28 mouse cellular contexts compared by ENCODE assay signal in genomic region chr15:98157253-98157652, GRCm38 (mm10). TPM values are rescaled to one million over a fixed set of nuclear protein-coding genes. Genes with fewer than 3 reads are reported as not detected.
A peak's percentile ranks its signal among the peaks of the same experiment; 100 is the strongest.
DNase-seq lines count a peak whose midpoint lies in the region; ATAC-seq and TF ChIP-seq lines count a peak whose summit lies in the region.
"Had no signal": no experiment of that assay in that cellular context is flagged by ENCODE, and none has a peak within 500 bp of the region (broad histone marks: within the 10 kb centered on the region; RNA-seq: fewer than 3 reads in every experiment).

No protein-coding gene starts in this region.

- WGBS in intestine, postnatal 0 days, result 55% methylated on average over 1 of the region's 1 CpGs

- H3K27me3 ChIP-seq in MEL (ENCODE audit: control insufficient read depth in 1 of 2, insufficient read depth in 2 of 2, low read length in 2 of 2), result peaks cover 7 to 12% of the 10 kb centered on the region in 2 experiments
- no peaks in the 10 kb centered on the region for H3K27me3 ChIP-seq in intestine, postnatal 0 days (replicated peaks; ENCODE audit: control insufficient read depth, insufficient read depth, low read length)
- H3K27me3 ChIP-seq: embryonic facial prominence, embryonic 13.5 days; embryonic facial prominence, embryonic 15.5 days; forebrain, embryonic 12.5 days had no signal

- 0 out of 4 replicates have a peak, but pooled peaks cover 0 to 2% of the 10 kb centered on the region in 2 experiments for H3K4me1 ChIP-seq in MEL (ENCODE audit: control insufficient read depth in 1 of 2, insufficient read depth in 2 of 2, low read length in 2 of 2)
- H3K4me1 ChIP-seq in intestine, postnatal 0 days (replicated peaks; ENCODE audit: control insufficient read depth, insufficient read depth, low read length), result no peaks in the 10 kb centered on the region
- H3K4me1 ChIP-seq: embryonic facial prominence, embryonic 15.5 days had no signal

- no peak for TF ChIP-seq EP300 in MEL (IDR thresholded peaks at IDR 0.05; ENCODE audit: low read depth in 1 of 2, low read length in 2 of 2)

- no peak overlapping the region for H3K9ac ChIP-seq in MEL (ENCODE audit: control insufficient read depth, low read depth, low read length, poor library complexity, severe bottlenecking)
- H3K9ac ChIP-seq in intestine, postnatal 0 days (ENCODE audit: low read depth, low read length), result no peak overlapping the region
- H3K9ac ChIP-seq: embryonic facial prominence, embryonic 13.5 days; embryonic facial prominence, embryonic 15.5 days; forebrain, embryonic 12.5 days; forebrain, postnatal 0 days had no signal

- H3K27ac ChIP-seq in MEL (ENCODE audit: control insufficient read depth, low read depth, low read length), result no peak overlapping the region
- no peak overlapping the region for H3K27ac ChIP-seq in intestine, postnatal 0 days (ENCODE audit: low read depth, low read length)
- H3K27ac ChIP-seq: embryonic facial prominence, embryonic 13.5 days; embryonic facial prominence, embryonic 15.5 days; forebrain, embryonic 10.5 days; forebrain, embryonic 12.5 days had no signal

- no peaks in the 10 kb centered on the region for H3K79me2 ChIP-seq in MEL (ENCODE audit: control insufficient read depth, insufficient read depth, low read length, poor library complexity)

- peak; percentile 45 for DNase-seq in heart, adult 11 months
- DNase-seq in heart, postnatal 4 days, result no peak
- DNase-seq in 416B (ENCODE audit: low read depth) (peak; percentile 56), MEL (ENCODE audit: low read depth, low spot score) (peak; percentile 34)
- DNase-seq: adrenal gland, adult 2 months; adrenal gland, postnatal 10 days; adrenal gland, postnatal 25 days; cerebellum, adult 11 months; cerebellum, adult 18-20 months; cerebellum, adult 8-10 months; cerebellum, adult 9-11 months; cerebellum, postnatal 14 days; cerebellum, postnatal 36 days; embryo, embryonic 11 days; forebrain, postnatal 0 days had no signal

- no peak for TF ChIP-seq POLR2A in MEL (IDR thresholded peaks at IDR 0.05; ENCODE audit: control insufficient read depth in 1 of 2, insufficient read depth in 1 of 2, low read depth in 1 of 2, low read length in 2 of 2, poor library complexity in 1 of 2)

- TF ChIP-seq CTCF in MEL (IDR thresholded peaks at IDR 0.05 in 2 of 3, conservative IDR thresholded peaks at IDR 0.05 in 1 of 3; ENCODE audit: control insufficient read depth in 1 of 3, insufficient read depth in 1 of 3, low read depth in 2 of 3, low read length in 3 of 3, poor library complexity in 1 of 3, severe bottlenecking in 1 of 3), result no peak
- no peak for TF ChIP-seq CTCF in intestine, postnatal 0 days (IDR thresholded peaks at IDR 0.05; ENCODE audit: low read depth)

- no peak overlapping the region for H3K4me2 ChIP-seq in intestine, postnatal 0 days (replicated peaks; ENCODE audit: low read depth)
- H3K4me2 ChIP-seq: embryonic facial prominence, embryonic 13.5 days; embryonic facial prominence, embryonic 15.5 days; forebrain, embryonic 12.5 days had no signal

- H3K9me3 ChIP-seq in MEL (replicated peaks; ENCODE audit: insufficient read depth, low read length), result no peaks in the 10 kb centered on the region
- no peaks in the 10 kb centered on the region for H3K9me3 ChIP-seq in intestine, postnatal 0 days (ENCODE audit: control insufficient read depth)
- H3K9me3 ChIP-seq: embryonic facial prominence, embryonic 13.5 days; embryonic facial prominence, embryonic 15.5 days; forebrain, embryonic 10.5 days; forebrain, embryonic 12.5 days had no signal

- ATAC-seq in intestine, postnatal 0 days, result no peak
- ATAC-seq: forebrain, embryonic 14.5 days; forebrain, postnatal 0 days had no signal

- no peak overlapping the region for H3K4me3 ChIP-seq in MEL (ENCODE audit: control insufficient read depth in 1 of 2, insufficient read depth in 1 of 2, low read depth in 2 of 2, low read length in 2 of 2)
- H3K4me3 ChIP-seq in intestine, postnatal 0 days (ENCODE audit: low read depth, low read length), result no peak overlapping the region
- H3K4me3 ChIP-seq: embryonic facial prominence, embryonic 13.5 days; embryonic facial prominence, embryonic 15.5 days; erythroblast, embryonic 14.5 days; forebrain, embryonic 10.5 days; forebrain, embryonic 12.5 days had no signal

- TF ChIP-seq RAD21 in MEL (IDR thresholded peaks at IDR 0.05; ENCODE audit: low read depth, low read length), result no peak

- H3K36me3 ChIP-seq in MEL (ENCODE audit: control insufficient read depth in 1 of 2, insufficient read depth in 2 of 2, low read length in 2 of 2), result peaks cover 0 to 2% of the 10 kb centered on the region in 2 experiments; a peak in 1 of 4 replicates
- H3K36me3 ChIP-seq in intestine, postnatal 0 days (ENCODE audit: control insufficient read depth, insufficient read depth), result no peaks in the 10 kb centered on the region
- H3K36me3 ChIP-seq: embryonic facial prominence, embryonic 13.5 days; embryonic facial prominence, embryonic 15.5 days; forebrain, embryonic 10.5 days; forebrain, embryonic 12.5 days had no signal

TF ChIP-seq in MEL, 35 proteins besides CTCF, POLR2A, EP300 and RAD21:
- TF ChIP-seq TAL1 (IDR thresholded peaks at IDR 0.05; ENCODE audit: low read length) (no peak), GATA1 (IDR thresholded peaks at IDR 0.05; ENCODE audit: low read depth, low read length) (peak; percentile 62), BHLHE40 (IDR thresholded peaks at IDR 0.05; ENCODE audit: borderline replicate concordance, low read depth, low read length) (no peak), ELF1 (IDR thresholded peaks at IDR 0.05; ENCODE audit: low read depth, low read length) (no peak), MYB (IDR thresholded peaks at IDR 0.05; ENCODE audit: low read depth, low read length) (no peak)

RNA-seq across cellular contexts. Expression of gene Asb8, which starts 8.2 kb away (rescaled TPM):
- total RNA-seq in heart, postnatal 4 days (2021), result 100 to 1,000 TPM in 1 of 2 experiments, 10 to 100 TPM in 1; 97.9 to 103 TPM
- 28.7 and 33.1 TPM in 2 replicates for total RNA-seq in MEL (2012; rRNA removed)
- polyA plus RNA-seq in MEL (2012; ENCODE audit: insufficient read depth in 1 of 2, insufficient read length in 2 of 2, low read depth in 1 of 2, low replicate concordance in 2 of 2, missing spikeins in 1 of 2), result 10 to 100 TPM in 1 of 2 experiments, not detected in 1; 38.2 TPM
- 41.9 and 46.6 TPM in 2 replicates for polyA plus RNA-seq in intestine, postnatal 0 days (2015; fragmentation: Nextera tagmentation; extraction: Ambion mirVana)

RNA-seq across cellular contexts. Expression of gene Ccdc184, which starts 9.7 kb away (rescaled TPM):
- total RNA-seq in heart, postnatal 4 days (2021), result under 1 TPM; 0.74 to 0.92 TPM
- not detected in 2 replicates for total RNA-seq in MEL (2012; rRNA removed)
- under 1 TPM in 1 of 2 experiments, not detected in 1; 0.52 TPM for polyA plus RNA-seq in MEL (2012; ENCODE audit: insufficient read depth in 1 of 2, insufficient read length in 2 of 2, low read depth in 1 of 2, low replicate concordance in 2 of 2, missing spikeins in 1 of 2)
- 0.87 and 1.2 TPM in 2 replicates for polyA plus RNA-seq in intestine, postnatal 0 days (2015; fragmentation: Nextera tagmentation; extraction: Ambion mirVana)
- total RNA-seq: common myeloid progenitor, adult 5-6 weeks had no signal
- polyA plus RNA-seq: erythroblast, embryonic 14.5 days had no signal

RNA-seq across cellular contexts. Expression of gene Olfr288, which starts 38.1 kb away (rescaled TPM):
- not detected for total RNA-seq in heart, postnatal 4 days (2021)
- total RNA-seq in MEL (2012; rRNA removed), result not detected in 2 replicates
- polyA plus RNA-seq in MEL (2012; ENCODE audit: insufficient read depth in 1 of 2, insufficient read length in 2 of 2, low read depth in 1 of 2, low replicate concordance in 2 of 2, missing spikeins in 1 of 2), result not detected
- not detected in 2 replicates for polyA plus RNA-seq in intestine, postnatal 0 days (2015; fragmentation: Nextera tagmentation; extraction: Ambion mirVana)
- total RNA-seq: adrenal gland, adult 2 months; adrenal gland, postnatal 10 days; adrenal gland, postnatal 25 days; adrenal gland, postnatal 4 days; common myeloid progenitor, adult 5-6 weeks; ES-E14; forebrain, postnatal 0 days had no signal
- polyA plus RNA-seq: adrenal gland, adult 2 months; brain, embryonic 14.5 days; C2C12; embryonic facial prominence, embryonic 11.5 days; embryonic facial prominence, embryonic 13.5 days; embryonic facial prominence, embryonic 15.5 days; erythroblast, embryonic 14.5 days; forebrain, embryonic 10.5 days; forebrain, embryonic 12.5 days; forebrain, embryonic 14.5 days; forebrain, postnatal 0 days had no signal
